Mouse (Mus musculus): Measurements from ENCODE around the gene Lpp.

Lpp gene

GRCm38 (mm10) chr16:24434531-24435114 is 41.3 kb downstream of the Lpp start:
- in situ Hi-C loops (cut with MboI, MseI), result no loop called here

- in situ Hi-C loops (cut with MboI, MseI), result no loop called here
Measured at GRCm38 (mm10) chr16:24435115-24435553, 41.8 kb downstream of the Lpp start.

- in situ Hi-C loops (cut with MboI, MseI), result no loop called here
Measured at GRCm38 (mm10) chr16:24438438-24438837, 45.1 kb downstream of the Lpp start.

GRCm38 (mm10) chr16:24441338-24441737 is 48.0 kb downstream of the Lpp start:
- in situ Hi-C loops (cut with MboI, MseI), result no loop called here

- in situ Hi-C loops (cut with MboI, MseI), result no loop called here
Measured at GRCm38 (mm10) chr16:24442500-24443122, 49.3 kb downstream of the Lpp start.

GRCm38 (mm10) chr16:24443123-24443515 is 49.8 kb downstream of the Lpp start:
- in situ Hi-C loops (cut with MboI, MseI), result no loop called here

GRCm38 (mm10) chr16:24443555-24443954 is 50.2 kb downstream of the Lpp start:
- in situ Hi-C loops (cut with MboI, MseI), result no loop called here

- in situ Hi-C loops (cut with MboI, MseI), result no loop called here
Measured at GRCm38 (mm10) chr16:24444818-24445217, 51.5 kb downstream of the Lpp start.

GRCm38 (mm10) chr16:24445473-24445872 is 52.2 kb downstream of the Lpp start:
- in situ Hi-C loops (cut with MboI, MseI), result no loop called here

GRCm38 (mm10) chr16:24446449-24446848 is 53.1 kb downstream of the Lpp start:
- in situ Hi-C loops (cut with MboI, MseI), result no loop called here

GRCm38 (mm10) chr16:24447666-24448492 is 54.6 kb downstream of the Lpp start:
- in situ Hi-C loops (cut with MboI, MseI), result no loop called here

GRCm38 (mm10) chr16:24448493-24448845 is 55.2 kb downstream of the Lpp start:
- in situ Hi-C loops (cut with MboI, MseI), result no loop called here

GRCm38 (mm10) chr16:24449806-24450205 is 56.5 kb downstream of the Lpp start:
- in situ Hi-C loops (cut with MboI, MseI), result no loop called here

GRCm38 (mm10) chr16:24450256-24450655 is 56.9 kb downstream of the Lpp start:
- in situ Hi-C loops (cut with MboI, MseI), result no loop called here

- in situ Hi-C loops (cut with MboI, MseI), result no loop called here
Measured at GRCm38 (mm10) chr16:24451123-24451522, 57.8 kb downstream of the Lpp start.

- in situ Hi-C loops (cut with MboI, MseI), result no loop called here
Measured at GRCm38 (mm10) chr16:24453536-24453935, 60.2 kb downstream of the Lpp start.

GRCm38 (mm10) chr16:24454493-24454892 is 61.2 kb downstream of the Lpp start:
- in situ Hi-C loops (cut with MboI, MseI), result no loop called here

GRCm38 (mm10) chr16:24455361-24455855 is 62.1 kb downstream of the Lpp start:
- in situ Hi-C loops (cut with MboI, MseI), result no loop called here

GRCm38 (mm10) chr16:24463842-24464241 is 70.5 kb downstream of the Lpp start:
- in situ Hi-C loops (cut with MboI, MseI), result no loop called here

- in situ Hi-C loops (cut with MboI, MseI), result no loop called here
Measured at GRCm38 (mm10) chr16:24464436-24464835, 71.1 kb downstream of the Lpp start.

- in situ Hi-C loops (cut with MboI, MseI), result no loop called here
Measured at GRCm38 (mm10) chr16:24465633-24466032, 72.3 kb downstream of the Lpp start.

GRCm38 (mm10) chr16:24467544-24468290 is 74.4 kb downstream of the Lpp start:
- in situ Hi-C loops (cut with MboI, MseI), result no loop called here

All from regulatory T cell (primary cell).